Mouse (Mus musculus) ES-Bruce4 (cell line): Measurements from ENCODE around the gene Gm49027. TPM values are rescaled to one million over a fixed set of nuclear protein-coding genes. Genes with fewer than 3 reads are reported as not detected.
"Not testable (repeated sequence)": the region's sequence is repeated elsewhere in the genome, so short reads cannot be mapped to it uniquely, and the experiment has no call there.

Experiments used
- H3K27ac ChIP-seq: 2 replicates; pipeline ENCODE4 v1.5.1; 2012; ENCODE audit warnings: low read length, inconsistent platforms; ENCODE audit not compliant: insufficient read depth
- H3K27me3 ChIP-seq: 2 replicates; pipeline ENCODE4 v1.6.1; 2012; ENCODE audit warnings: mild to moderate bottlenecking, low read length, inconsistent platforms; ENCODE audit not compliant: control insufficient read depth, poor library complexity, insufficient read depth, severe bottlenecking
- H3K36me3 ChIP-seq: 2 replicates; pipeline ENCODE4 v1.6.1; 2012; ENCODE audit warnings: inconsistent platforms, mild to moderate bottlenecking, low read length, moderate library complexity; ENCODE audit not compliant: control insufficient read depth, poor library complexity, insufficient read depth, severe bottlenecking
- H3K4me1 ChIP-seq: one replicate; pipeline ENCODE4 v1.8.1; 2011; ENCODE audit warnings: low read length; ENCODE audit not compliant: control insufficient read depth, insufficient read depth
- H3K4me3 ChIP-seq: 2 replicates; pipeline ENCODE4 v1.5.1; 2011; ENCODE audit warnings: low read depth, mild to moderate bottlenecking, low read length
- H3K9ac ChIP-seq: 2 replicates; pipeline ENCODE4 v1.6.1; 2012; ENCODE audit warnings: low read depth, mild to moderate bottlenecking, inconsistent platforms; ENCODE audit not compliant: poor library complexity, severe bottlenecking
- H3K9me3 ChIP-seq: replicated peaks from 2 replicates; pipeline ENCODE4 v1.6.1; 2012; ENCODE audit warnings: mild to moderate bottlenecking, low read length, inconsistent platforms; ENCODE audit not compliant: control insufficient read depth, poor library complexity, insufficient read depth, severe bottlenecking
- CTCF ChIP-seq: IDR thresholded peaks from one replicate; pipeline ENCODE4 v1.8.1; 2011; ENCODE audit warnings: low read depth, low read length
- EP300 ChIP-seq: IDR thresholded peaks from 2 replicates; pipeline ENCODE4 v1.6.1; 2011; ENCODE audit warnings: low read depth, low read length; ENCODE audit not compliant: insufficient read depth
- POLR2A ChIP-seq: IDR thresholded peaks from one replicate; pipeline ENCODE4 v1.8.1; 2011; ENCODE audit warnings: low read length; ENCODE audit not compliant: insufficient read depth
- polyA plus RNA-seq: library from polyadenylated mRNA; stranded (reverse); fragments of >200 nt; gene quantifications from 2 replicates; pipeline ENCODE4 v1.2.4, GENCODE M21; 2011; ENCODE audit warnings: low read depth; ENCODE audit not compliant: missing spikeins, insufficient read depth, insufficient read length

The Gm49027 gene
- polyA plus RNA-seq, 1 experiment = not detected

GRCm38 (mm10) chr5:123523692-123524392 lies 1.4 kb downstream of the Gm49027 start, which contains the start of gene Diablo:
Diablo (minus strand) TSS chr5:123524176.
- peaks cover 7% of the 10 kb centered on the region for H3K36me3 ChIP-seq
- no peaks in the 10 kb centered on the region for H3K4me1 ChIP-seq
- H3K9ac ChIP-seq = peak within 1 kb of the TSS; percentile 87
- TF ChIP-seq POLR2A = peak; percentile 82
- TF ChIP-seq EP300 = no peak
- TF ChIP-seq CTCF = no peak
- peak within 1 kb of the TSS; percentile 88 for H3K4me3 ChIP-seq
- H3K27me3 ChIP-seq = no peaks in the 10 kb centered on the region
- H3K9me3 ChIP-seq = no peaks in the 10 kb centered on the region
- H3K27ac ChIP-seq = no peak within 1 kb of the TSS

DNA sequence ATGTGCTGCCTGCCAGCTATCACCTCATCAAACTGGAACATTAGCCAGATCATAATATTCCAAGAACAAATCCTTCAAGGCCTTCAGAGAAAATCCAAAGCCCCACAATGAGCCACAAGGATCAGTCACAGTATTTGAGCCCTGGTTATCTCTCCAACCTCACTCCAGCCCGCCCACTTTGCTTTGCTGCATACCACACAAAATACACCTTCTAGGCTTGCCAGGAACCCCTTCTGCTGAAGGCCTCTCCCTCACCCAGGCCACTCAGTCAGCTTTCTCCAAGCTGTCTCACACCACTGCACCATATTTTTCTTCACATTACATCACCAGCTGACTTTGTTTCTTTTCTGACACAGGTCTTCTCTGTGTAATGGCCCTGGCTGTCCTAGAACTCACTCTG lies 3.1 kb downstream of the Gm49027 start:
- Histone ChIP-seq H3K9ac (no peak overlapping the region), H3K4me1 (no peaks in the 10 kb centered on the region)

DNA sequence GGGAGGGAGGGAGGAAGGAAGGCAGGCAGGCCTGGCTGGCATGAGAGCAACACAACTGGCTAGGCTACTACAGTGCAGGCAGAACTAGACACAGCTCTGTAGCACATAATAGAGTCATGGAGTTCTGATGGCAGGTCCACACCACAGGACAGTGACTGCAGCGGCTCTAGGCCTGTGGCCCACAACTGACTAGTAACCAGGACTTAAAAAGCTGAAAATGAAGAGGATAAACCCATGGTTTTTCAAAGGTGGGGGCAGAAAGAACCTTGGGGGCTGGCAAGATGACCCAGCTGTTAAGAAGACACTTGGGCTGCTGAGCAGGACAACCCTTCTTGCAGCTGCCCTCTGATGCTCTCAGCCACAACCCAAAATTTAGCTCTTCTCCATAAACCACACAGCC lies 3.7 kb downstream of the Gm49027 start:
- TF ChIP-seq EP300 (no peak), CTCF (no peak), POLR2A (no peak)
- Histone ChIP-seq H3K4me1 (no peaks in the 10 kb centered on the region), H3K9me3 (no peaks in the 10 kb centered on the region), H3K27ac (no peak overlapping the region), H3K4me3 (no peak overlapping the region), H3K36me3 (peaks cover 12% of the 10 kb centered on the region), H3K9ac (no peak overlapping the region), H3K27me3 (no peaks in the 10 kb centered on the region)

More for the DNA sequence above, 3.1 kb downstream of the Gm49027 start:
- Histone ChIP-seq H3K27me3 (no peaks in the 10 kb centered on the region), H3K27ac (no peak overlapping the region), H3K4me3 (no peak overlapping the region), H3K9me3 (no peaks in the 10 kb centered on the region), H3K36me3 (peaks cover 11% of the 10 kb centered on the region)
- TF ChIP-seq EP300 = no peak
- TF ChIP-seq POLR2A = no peak
- TF ChIP-seq CTCF = no peak

DNA sequence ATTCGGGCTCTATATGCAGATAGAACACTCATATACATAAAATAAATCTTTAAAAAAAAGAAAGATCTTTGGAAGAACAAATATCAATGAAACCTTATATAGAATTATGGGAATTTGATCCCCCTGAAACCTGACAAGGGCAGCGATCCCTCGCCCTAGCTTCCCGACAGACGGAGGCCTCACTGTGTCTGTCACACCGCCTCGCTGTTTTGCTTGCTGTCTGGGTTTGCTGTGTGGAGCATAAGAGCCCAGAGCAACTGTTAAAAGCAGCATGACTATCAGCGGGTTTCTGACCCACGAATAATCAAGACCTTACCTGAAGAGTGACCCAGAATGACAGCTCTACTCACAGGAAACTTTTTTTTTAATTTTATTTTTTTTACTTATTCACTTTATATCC lies 4.6 kb downstream of the Gm49027 start:
- Histone ChIP-seq H3K36me3 (peaks cover 18% of the 10 kb centered on the region), H3K4me1 (no peaks in the 10 kb centered on the region), H3K4me3 (no peak overlapping the region), H3K9me3 (no peaks in the 10 kb centered on the region), H3K27me3 (no peaks in the 10 kb centered on the region), H3K9ac (no peak overlapping the region), H3K27ac (no peak overlapping the region)
- TF ChIP-seq EP300 (no peak), CTCF (no peak), POLR2A (no peak)

DNA sequence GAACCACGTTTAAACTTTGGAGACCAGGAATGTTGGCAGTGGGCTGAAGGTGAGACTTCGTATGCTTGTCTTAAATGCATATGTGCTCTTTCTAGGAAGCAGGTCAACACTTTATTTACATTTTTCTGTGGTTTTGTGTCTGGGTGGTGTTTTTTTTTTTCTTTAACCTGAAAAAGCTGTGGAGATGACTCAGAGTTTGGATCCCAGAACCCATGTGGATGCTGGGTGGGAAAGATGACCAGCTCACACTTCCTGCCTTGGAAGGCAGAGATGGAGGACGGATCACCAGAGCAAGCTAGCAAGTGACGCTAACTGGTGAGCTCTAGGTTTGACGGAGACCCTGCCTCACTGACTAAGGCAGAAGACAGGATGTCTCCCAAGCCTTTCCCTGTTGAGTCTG lies 10.4 kb downstream of the Gm49027 start:
- H3K9me3 ChIP-seq = no peaks in the 10 kb centered on the region
- no peak overlapping the region for H3K9ac ChIP-seq
- no peak overlapping the region for H3K27ac ChIP-seq
- H3K27me3 ChIP-seq = no peaks in the 10 kb centered on the region
- no peak overlapping the region for H3K4me3 ChIP-seq
- peaks cover 20% of the 10 kb centered on the region for H3K36me3 ChIP-seq
- H3K4me1 ChIP-seq = peaks cover 7% of the 10 kb centered on the region
- TF ChIP-seq CTCF (no peak), POLR2A (no peak), EP300 (no peak)

- Histone ChIP-seq H3K27me3 (no peaks in the 10 kb centered on the region), H3K36me3 (peaks cover 9% of the 10 kb centered on the region), H3K4me1 (peaks cover 7% of the 10 kb centered on the region), H3K27ac (no peak overlapping the region), H3K4me3 (no peak overlapping the region), H3K9me3 (no peaks in the 10 kb centered on the region), H3K9ac (no peak overlapping the region)
- TF ChIP-seq POLR2A (no peak), CTCF (no peak), EP300 (no peak)
Measured at GRCm38 (mm10) chr5:123512102-123512501, 13.2 kb downstream of the Gm49027 start.

DNA sequence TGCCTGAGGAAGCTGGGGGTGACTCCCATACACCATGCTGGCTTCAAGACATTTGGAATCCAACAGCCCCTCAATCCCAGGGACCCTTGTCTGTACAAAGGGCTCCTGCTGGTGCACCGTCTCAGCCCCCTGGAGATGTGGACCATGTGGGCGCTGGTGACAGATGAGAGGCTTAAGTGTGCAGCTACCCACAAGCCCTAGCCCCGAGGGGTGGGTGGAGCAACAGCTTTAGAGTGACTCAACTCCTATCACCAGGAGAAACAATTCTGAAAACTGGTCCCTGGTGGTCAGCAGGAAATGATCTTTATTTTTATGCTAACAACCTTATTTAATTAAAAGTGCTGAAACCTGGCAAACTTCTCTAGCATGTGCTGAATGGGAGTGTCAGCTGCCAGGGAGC lies 13.9 kb downstream of the Gm49027 start:
- not testable (repeated sequence) for H3K27ac ChIP-seq, H3K4me1 ChIP-seq, H3K4me3 ChIP-seq, H3K9me3 ChIP-seq, H3K27me3 ChIP-seq, H3K9ac ChIP-seq, H3K36me3 ChIP-seq
